ENCODE assay signal across 7 mouse cellular contexts in the genomic region with DNA sequence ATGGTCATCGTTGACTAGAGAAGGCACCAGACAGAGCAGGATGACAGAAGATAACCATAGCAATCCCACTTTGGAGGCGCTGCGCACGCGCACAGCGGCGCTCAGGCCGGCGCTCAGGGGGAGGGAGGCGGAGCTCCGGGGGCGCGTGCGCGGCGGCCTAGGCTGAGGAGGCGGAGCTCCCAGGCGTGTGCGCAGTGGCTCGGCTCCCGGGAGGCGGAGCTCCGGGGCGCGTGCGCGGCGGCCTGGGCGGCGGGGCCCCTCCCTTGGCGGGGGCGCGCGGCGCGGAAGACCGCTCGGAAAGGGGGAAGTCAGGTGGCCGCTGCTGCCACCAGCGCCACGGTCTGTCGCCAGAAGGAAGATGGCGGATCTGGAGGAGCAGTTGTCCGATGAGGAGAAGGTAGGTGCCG. TPM values are rescaled to one million over a fixed set of nuclear protein-coding genes. Genes with fewer than 3 reads are reported as not detected.
DNase-seq lines count a peak whose midpoint lies in the region; ATAC-seq and TF ChIP-seq lines count a peak whose summit lies in the region.

No protein-coding gene starts in this region.

- H3K9ac ChIP-seq in intestine, postnatal 0 days (ENCODE audit: low read depth, low read length), result peak overlapping the region; percentile 99
- peak overlapping the region; percentile 98 for H3K9ac ChIP-seq in midbrain, embryonic 12.5 days (replicated peaks)

- H3K27ac ChIP-seq in intestine, postnatal 0 days (ENCODE audit: low read depth, low read length), result peak overlapping the region; percentile 99
- peak overlapping the region; percentile 97 for H3K27ac ChIP-seq in midbrain, embryonic 12.5 days (replicated peaks)
- no peak overlapping the region for H3K27ac ChIP-seq in small intestine, adult 2 months (ENCODE audit: insufficient read depth, low read depth, low read length)

- DNase-seq in adrenal gland, adult 2 months, result peak; percentile 99
- peak; percentile 90 for DNase-seq in embryo, embryonic 11.5 days (ENCODE audit: low read depth, low spot score)
- peak; percentile 95 to 97 for DNase-seq in gastrocnemius, postnatal 4 days (ENCODE audit: low spot score in 2 of 2)
- DNase-seq in left cerebral cortex, postnatal 4 days, result peak; percentile 97

- no peaks in the 10 kb centered on the region for H3K36me3 ChIP-seq in intestine, postnatal 0 days (ENCODE audit: control insufficient read depth, insufficient read depth)
- no peaks in the 10 kb centered on the region for H3K36me3 ChIP-seq in midbrain, embryonic 12.5 days
- peaks cover 3% of the 10 kb centered on the region; the same call in 1 of the 2 replicates for H3K36me3 ChIP-seq in small intestine, adult 2 months (ENCODE audit: control insufficient read depth, insufficient read depth, low read length)

- no peaks in the 10 kb centered on the region for H3K9me3 ChIP-seq in intestine, postnatal 0 days (ENCODE audit: control insufficient read depth)
- no peaks in the 10 kb centered on the region for H3K9me3 ChIP-seq in midbrain, embryonic 12.5 days

- TF ChIP-seq POLR2A in small intestine, adult 2 months (IDR thresholded peaks at IDR 0.05; ENCODE audit: low read depth, low read length), result peak; percentile 91

- H3K27me3 ChIP-seq in intestine, postnatal 0 days (replicated peaks; ENCODE audit: control insufficient read depth, insufficient read depth, low read length), result no peaks in the 10 kb centered on the region
- no peaks in the 10 kb centered on the region for H3K27me3 ChIP-seq in midbrain, embryonic 12.5 days
- no peaks in the 10 kb centered on the region for H3K27me3 ChIP-seq in small intestine, adult 2 months (ENCODE audit: control insufficient read depth, insufficient read depth, low read length)

- H3K4me2 ChIP-seq in intestine, postnatal 0 days (replicated peaks; ENCODE audit: low read depth), result peak overlapping the region; percentile 70
- peak overlapping the region; percentile 73 for H3K4me2 ChIP-seq in midbrain, embryonic 12.5 days (replicated peaks)

- ATAC-seq in intestine, postnatal 0 days, result peak; percentile 96
- ATAC-seq in midbrain, embryonic 12.5 days (ENCODE audit: low FRiP score, low read depth), result peak; percentile 96

- no peaks in the 10 kb centered on the region for H3K4me1 ChIP-seq in intestine, postnatal 0 days (replicated peaks; ENCODE audit: control insufficient read depth, insufficient read depth, low read length)
- peaks cover 10% of the 10 kb centered on the region for H3K4me1 ChIP-seq in midbrain, embryonic 12.5 days
- H3K4me1 ChIP-seq in small intestine, adult 2 months (ENCODE audit: control insufficient read depth, insufficient read depth, insufficient read length, low read length), result peaks cover 16% of the 10 kb centered on the region

- under 1% methylated on average over 30 of the region's 45 CpGs for WGBS in intestine, postnatal 0 days
- 1% methylated on average over 34 of the region's 45 CpGs for WGBS in midbrain, embryonic 12.5 days
- 2% methylated on average over 43 of the region's 45 CpGs for WGBS in small intestine, adult 2 months

- TF ChIP-seq CTCF in intestine, postnatal 0 days (IDR thresholded peaks at IDR 0.05; ENCODE audit: low read depth), result no peak
- no peak for TF ChIP-seq CTCF in small intestine, adult 2 months (IDR thresholded peaks at IDR 0.05; ENCODE audit: extremely low read depth, insufficient read length, insufficient replicate concordance, low read depth, low read length)

- peak overlapping the region; percentile 98 for H3K4me3 ChIP-seq in intestine, postnatal 0 days (ENCODE audit: low read depth, low read length)
- H3K4me3 ChIP-seq in midbrain, embryonic 12.5 days, result peak overlapping the region; percentile 90
- H3K4me3 ChIP-seq in small intestine, adult 2 months (ENCODE audit: low read depth, low read length), result peak overlapping the region; percentile 93

- intact Hi-C loops in left cerebral cortex, postnatal 4 days (cut with DNase I), result no loop called here

RNA-seq across cellular contexts. Expression of gene Capza2, which starts 0.7 kb away (rescaled TPM):
- total RNA-seq in adrenal gland, adult 2 months (2021), result 100 to 1,000 TPM; 144 to 170 TPM
- polyA plus RNA-seq in adrenal gland, adult 2 months (2012; rRNA removed), result 2.1 and 2.2 TPM in 2 replicates
- total RNA-seq in gastrocnemius, postnatal 4 days (2021), result 100 to 1,000 TPM; 183 to 208 TPM
- 195 and 197 TPM in 2 replicates for polyA plus RNA-seq in intestine, postnatal 0 days (2015; fragmentation: Nextera tagmentation; extraction: Ambion mirVana)
- 100 to 1,000 TPM; 200 to 204 TPM for total RNA-seq in left cerebral cortex, postnatal 4 days (2021)
- 239 and 240 TPM in 2 replicates for polyA plus RNA-seq in midbrain, embryonic 12.5 days (2016; fragmentation: Nextera tagmentation; extraction: Ambion mirVana)
- polyA plus RNA-seq in small intestine, adult 2 months (2012; rRNA removed), result 1.3 and 2.8 TPM in 2 replicates

RNA-seq across cellular contexts. Expression of gene St7, which starts 56.0 kb away (rescaled TPM):
- total RNA-seq in adrenal gland, adult 2 months (2021), result 10 to 100 TPM; 26.4 to 28.2 TPM
- 8.1 and 8.5 TPM in 2 replicates for polyA plus RNA-seq in adrenal gland, adult 2 months (2012; rRNA removed)
- 10 to 100 TPM; 17.4 to 18.3 TPM for total RNA-seq in gastrocnemius, postnatal 4 days (2021)
- polyA plus RNA-seq in intestine, postnatal 0 days (2015; fragmentation: Nextera tagmentation; extraction: Ambion mirVana), result 11.2 and 12.4 TPM in 2 replicates
- 10 to 100 TPM; 58.9 to 68.2 TPM for total RNA-seq in left cerebral cortex, postnatal 4 days (2021)
- 45.2 and 51.6 TPM in 2 replicates for polyA plus RNA-seq in midbrain, embryonic 12.5 days (2016; fragmentation: Nextera tagmentation; extraction: Ambion mirVana)
- 2.6 and 3.3 TPM in 2 replicates for polyA plus RNA-seq in small intestine, adult 2 months (2012; rRNA removed)

Comparison
In these comparisons a context has a peak if more than half of its experiments do, and no peak if none do; other contexts are left out.
1. RNA of gene Capza2, which starts 0.7 kb away (polyA plus RNA-seq): 239 to 240 TPM in midbrain, embryonic 12.5 days and 195 to 197 TPM in intestine, postnatal 0 days; 1.3 to 2.8 TPM in small intestine, adult 2 months and 2.1 to 2.2 TPM in adrenal gland, adult 2 months; every median in the first group is over 10 times any median in the second.
2. Peak in every context shown above with its lines, with median percentiles within 50 percentile points of each other: DNase-seq and H3K4me3 ChIP-seq.